Comparison of ENCODE assay signal across 1 mouse cellular context in genomic region chr11:70514288-70514687, GRCm38 (mm10).
TF ChIP-seq lines count a peak whose summit lies in the region.

Vmo1 (minus strand) TSS chr11:70514616.

TF ChIP-seq in CH12.LX, 34 proteins besides CTCF, POLR2A, EP300 and RAD21 (continued from another document):
- TF ChIP-seq KAT2A (IDR thresholded peaks at IDR 0.05; ENCODE audit: insufficient replicate concordance, low read length) (no peak), ELF1 (IDR thresholded peaks at IDR 0.05; ENCODE audit: low read depth, low read length) (no peak), MEF2A (IDR thresholded peaks at IDR 0.05; ENCODE audit: borderline replicate concordance, low read depth, low read length) (no peak), HCFC1 (IDR thresholded peaks at IDR 0.05; ENCODE audit: low read depth, low read length) (no peak), ZNF384 (IDR thresholded peaks at IDR 0.05; ENCODE audit: low read depth, low read length) (no peak), MAZ (IDR thresholded peaks at IDR 0.05; ENCODE audit: low read depth, low read length) (no peak), ZKSCAN1 (IDR thresholded peaks at IDR 0.05; ENCODE audit: borderline replicate concordance, low read depth, low read length) (no peak), POLR2AphosphoS2 (IDR thresholded peaks at IDR 0.05; ENCODE audit: low read depth, low read length) (no peak), RCOR1 (conservative IDR thresholded peaks at IDR 0.05; ENCODE audit: low read depth, low read length) (no peak)
